Mouse (Mus musculus): ENCODE measurements around the gene Carhsp1.

DNA sequence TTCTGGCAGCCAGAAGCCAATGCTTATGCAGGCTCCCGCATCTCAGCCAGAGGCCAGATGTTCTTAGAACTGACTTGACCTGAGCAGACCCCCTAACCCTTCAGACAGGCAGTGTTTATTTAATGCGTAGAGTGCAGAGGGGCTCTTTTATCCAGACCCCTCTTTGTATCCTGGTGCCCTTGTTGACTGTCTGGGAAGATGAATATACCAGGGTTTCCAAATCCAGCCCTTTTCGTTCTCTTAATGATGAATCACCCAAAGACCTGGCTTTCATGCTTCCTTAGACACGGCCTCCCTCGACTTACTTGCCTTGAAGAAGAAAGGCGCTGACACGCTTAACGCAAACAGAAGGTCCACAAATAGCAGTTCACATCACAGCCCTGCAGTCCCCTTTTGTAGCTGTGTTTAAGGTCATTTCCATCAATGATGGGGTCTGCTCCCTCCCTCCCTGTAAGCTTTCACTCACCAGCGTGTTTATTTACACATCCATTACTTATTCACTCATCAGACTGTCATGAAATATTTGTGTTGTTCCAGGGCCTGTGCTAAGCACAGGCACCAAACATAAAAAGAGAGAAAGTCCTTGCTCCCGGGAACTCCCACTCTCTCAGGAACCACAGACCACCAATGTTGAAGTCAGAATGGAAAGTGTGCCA, 52.2 kb downstream of the Carhsp1 start:
- TF ChIP-seq CTCF (IDR thresholded peaks at IDR 0.05; ENCODE audit: control insufficient read depth, insufficient read depth, insufficient replicate concordance, low read depth, low read length) (no peak), POLR2A (IDR thresholded peaks at IDR 0.05; ENCODE audit: control insufficient read depth, low read depth, low read length) (no peak)

Measured in testis, adult 2 months (tissue).